Mouse (Mus musculus): ENCODE results near the gene Cmss1. TPM values are rescaled to one million over a fixed set of nuclear protein-coding genes. Genes with fewer than 3 reads are reported as not detected.

Gene Cmss1
- polyA plus RNA-seq, 1 experiment from 2014 or later, result 70.5 TPM

- no peak for DNase-seq (ENCODE audit: low spot score)
- H3K4me1 ChIP-seq (replicated peaks; ENCODE audit: control insufficient read depth, insufficient read depth, low read length), result no peaks in the 10 kb centered on the region
Observed at GRCm38 (mm10) chr16:57445096-57446094, 161.3 kb downstream of the Cmss1 start.

GRCm38 (mm10) chr16:57440706-57441437, 165.8 kb downstream of the Cmss1 start:
- H3K27ac ChIP-seq (ENCODE audit: low read depth, low read length), result no peak overlapping the region
- WGBS, result 66% methylated on average over 10 of the region's 10 CpGs
- DNase-seq (ENCODE audit: low spot score), result no peak
- ATAC-seq (replicated peaks; ENCODE audit: low FRiP score), result no peak
- H3K4me3 ChIP-seq (ENCODE audit: low read depth, low read length), result no peak overlapping the region
- H3K36me3 ChIP-seq (ENCODE audit: control insufficient read depth, insufficient read depth, low read length), result no peaks in the 10 kb centered on the region
- H3K4me1 ChIP-seq (replicated peaks; ENCODE audit: control insufficient read depth, insufficient read depth, low read length), result no peaks in the 10 kb centered on the region
- no peak overlapping the region for H3K4me2 ChIP-seq
- H3K27me3 ChIP-seq (replicated peaks; ENCODE audit: control insufficient read depth, insufficient read depth, low read length), result no peaks in the 10 kb centered on the region
- H3K9me3 ChIP-seq (ENCODE audit: control insufficient read depth, low read length), result no peaks in the 10 kb centered on the region
- H3K9ac ChIP-seq (ENCODE audit: low read depth, low read length), result no peak overlapping the region

More at GRCm38 (mm10) chr16:57445096-57446094, 161.3 kb downstream of the Cmss1 start:
- ATAC-seq (replicated peaks; ENCODE audit: low FRiP score), result no peak
- no peak overlapping the region for H3K4me2 ChIP-seq
- H3K9me3 ChIP-seq (ENCODE audit: control insufficient read depth, low read length), result no peaks in the 10 kb centered on the region
- H3K9ac ChIP-seq (ENCODE audit: low read depth, low read length), result no peak overlapping the region
- no peak overlapping the region for H3K4me3 ChIP-seq (ENCODE audit: low read depth, low read length)
- H3K36me3 ChIP-seq (ENCODE audit: control insufficient read depth, insufficient read depth, low read length), result no peaks in the 10 kb centered on the region
- H3K27me3 ChIP-seq (replicated peaks; ENCODE audit: control insufficient read depth, insufficient read depth, low read length), result no peaks in the 10 kb centered on the region
- 81% methylated on average over 10 of the region's 10 CpGs for WGBS
- no peak overlapping the region for H3K27ac ChIP-seq (ENCODE audit: low read depth, low read length)

- Histone ChIP-seq H3K36me3 (ENCODE audit: control insufficient read depth, insufficient read depth, low read length) (no peaks in the 10 kb centered on the region), H3K4me3 (ENCODE audit: low read depth, low read length) (no peak overlapping the region), H3K4me1 (replicated peaks; ENCODE audit: control insufficient read depth, insufficient read depth, low read length) (no peaks in the 10 kb centered on the region), H3K27me3 (replicated peaks; ENCODE audit: control insufficient read depth, insufficient read depth, low read length) (no peaks in the 10 kb centered on the region), H3K4me2 (no peak overlapping the region), H3K27ac (ENCODE audit: low read depth, low read length) (no peak overlapping the region), H3K9ac (ENCODE audit: low read depth, low read length) (no peak overlapping the region), H3K9me3 (ENCODE audit: control insufficient read depth, low read length) (no peaks in the 10 kb centered on the region)
- 88% methylated on average over 11 of the region's 11 CpGs for WGBS
- ATAC-seq (replicated peaks; ENCODE audit: low FRiP score), result no peak
- DNase-seq (ENCODE audit: low spot score), result no peak
Observed at GRCm38 (mm10) chr16:57439206-57439605, 167.5 kb downstream of the Cmss1 start.

GRCm38 (mm10) chr16:57438288-57438685, 168.4 kb downstream of the Cmss1 start:
- H3K27ac ChIP-seq (ENCODE audit: low read depth, low read length), result no peak overlapping the region
- no peaks in the 10 kb centered on the region for H3K4me1 ChIP-seq (replicated peaks; ENCODE audit: control insufficient read depth, insufficient read depth, low read length)
- H3K9me3 ChIP-seq (ENCODE audit: control insufficient read depth, low read length), result no peaks in the 10 kb centered on the region
- no peak overlapping the region for H3K4me3 ChIP-seq (ENCODE audit: low read depth, low read length)
- DNase-seq (ENCODE audit: low spot score) (no peak), ATAC-seq (replicated peaks; ENCODE audit: low FRiP score) (no peak)
- H3K4me2 ChIP-seq, result no peak overlapping the region
- H3K36me3 ChIP-seq (ENCODE audit: control insufficient read depth, insufficient read depth, low read length), result no peaks in the 10 kb centered on the region
- 81% methylated on average over 5 of the region's 5 CpGs for WGBS
- H3K9ac ChIP-seq (ENCODE audit: low read depth, low read length), result no peak overlapping the region
- no peaks in the 10 kb centered on the region for H3K27me3 ChIP-seq (replicated peaks; ENCODE audit: control insufficient read depth, insufficient read depth, low read length)

GRCm38 (mm10) chr16:57437523-57438287, 169.0 kb downstream of the Cmss1 start:
- Histone ChIP-seq H3K9ac (ENCODE audit: low read depth, low read length) (no peak overlapping the region), H3K4me3 (ENCODE audit: low read depth, low read length) (no peak overlapping the region), H3K27me3 (replicated peaks; ENCODE audit: control insufficient read depth, insufficient read depth, low read length) (no peaks in the 10 kb centered on the region), H3K9me3 (ENCODE audit: control insufficient read depth, low read length) (no peaks in the 10 kb centered on the region), H3K27ac (ENCODE audit: low read depth, low read length) (no peak overlapping the region), H3K36me3 (ENCODE audit: control insufficient read depth, insufficient read depth, low read length) (no peaks in the 10 kb centered on the region), H3K4me1 (replicated peaks; ENCODE audit: control insufficient read depth, insufficient read depth, low read length) (no peaks in the 10 kb centered on the region), H3K4me2 (no peak overlapping the region)
- DNase-seq (ENCODE audit: low spot score) (no peak), ATAC-seq (replicated peaks; ENCODE audit: low FRiP score) (no peak)
- 72% methylated on average over 11 of the region's 11 CpGs for WGBS

- whole genome bisulfite sequencing, result 46% methylated on average over 3 of the region's 3 CpGs
- no peaks in the 10 kb centered on the region for H3K9me3 ChIP-seq (ENCODE audit: control insufficient read depth, low read length)
Observed at GRCm38 (mm10) chr16:57434640-57435039, 172.0 kb downstream of the Cmss1 start.

GRCm38 (mm10) chr16:57433671-57434070, 173.0 kb downstream of the Cmss1 start:
- no peak overlapping the region for H3K27ac ChIP-seq (ENCODE audit: low read depth, low read length)
- H3K4me3 ChIP-seq (ENCODE audit: low read depth, low read length), result no peak overlapping the region
- no peaks in the 10 kb centered on the region for H3K27me3 ChIP-seq (replicated peaks; ENCODE audit: control insufficient read depth, insufficient read depth, low read length)
- no peaks in the 10 kb centered on the region for H3K4me1 ChIP-seq (replicated peaks; ENCODE audit: control insufficient read depth, insufficient read depth, low read length)
- no peak overlapping the region for H3K4me2 ChIP-seq
- no peak for DNase-seq (ENCODE audit: low spot score)
- H3K9ac ChIP-seq (ENCODE audit: low read depth, low read length), result no peak overlapping the region
- no peak for ATAC-seq (replicated peaks; ENCODE audit: low FRiP score)
- no peaks in the 10 kb centered on the region for H3K36me3 ChIP-seq (ENCODE audit: control insufficient read depth, insufficient read depth, low read length)
- 83% methylated on average over 6 of the region's 6 CpGs for WGBS
- no peaks in the 10 kb centered on the region for H3K9me3 ChIP-seq (ENCODE audit: control insufficient read depth, low read length)

More at GRCm38 (mm10) chr16:57434640-57435039, 172.0 kb downstream of the Cmss1 start:
- H3K27ac ChIP-seq (ENCODE audit: low read depth, low read length), result no peak overlapping the region
- H3K4me3 ChIP-seq (ENCODE audit: low read depth, low read length), result no peak overlapping the region
- H3K36me3 ChIP-seq (ENCODE audit: control insufficient read depth, insufficient read depth, low read length), result no peaks in the 10 kb centered on the region
- ATAC-seq (replicated peaks; ENCODE audit: low FRiP score) (no peak; the same call in 1 of the 2 replicates), DNase-seq (ENCODE audit: low spot score) (no peak)
- no peak overlapping the region for H3K4me2 ChIP-seq
- no peak overlapping the region for H3K9ac ChIP-seq (ENCODE audit: low read depth, low read length)
- no peaks in the 10 kb centered on the region for H3K4me1 ChIP-seq (replicated peaks; ENCODE audit: control insufficient read depth, insufficient read depth, low read length)
- no peaks in the 10 kb centered on the region for H3K27me3 ChIP-seq (replicated peaks; ENCODE audit: control insufficient read depth, insufficient read depth, low read length)

GRCm38 (mm10) chr16:57433173-57433572, 173.5 kb downstream of the Cmss1 start:
- H3K4me3 ChIP-seq (ENCODE audit: low read depth, low read length), result no peak overlapping the region
- H3K4me1 ChIP-seq (replicated peaks; ENCODE audit: control insufficient read depth, insufficient read depth, low read length), result no peaks in the 10 kb centered on the region
- WGBS, result 62% methylated on average over 4 of the region's 4 CpGs
- no peak for DNase-seq (ENCODE audit: low spot score)
- H3K36me3 ChIP-seq (ENCODE audit: control insufficient read depth, insufficient read depth, low read length), result no peaks in the 10 kb centered on the region
- H3K4me2 ChIP-seq, result no peak overlapping the region
- no peaks in the 10 kb centered on the region for H3K27me3 ChIP-seq (replicated peaks; ENCODE audit: control insufficient read depth, insufficient read depth, low read length)
- ATAC-seq (replicated peaks; ENCODE audit: low FRiP score), result no peak
- H3K9me3 ChIP-seq (ENCODE audit: control insufficient read depth, low read length), result no peaks in the 10 kb centered on the region
- no peak overlapping the region for H3K27ac ChIP-seq (ENCODE audit: low read depth, low read length)
- H3K9ac ChIP-seq (ENCODE audit: low read depth, low read length), result no peak overlapping the region
